ENCODE assay signal across 21 mouse cellular contexts in genomic region chr2:72031717-72032116, GRCm38 (mm10). TPM values are rescaled to one million over a fixed set of nuclear protein-coding genes. Genes with fewer than 3 reads are reported as not detected.
A peak's percentile ranks its signal among the peaks of the same experiment; 100 is the strongest.
DNase-seq lines count a peak whose midpoint lies in the region; ATAC-seq and TF ChIP-seq lines count a peak whose summit lies in the region.
"Had no signal": no experiment of that assay in that cellular context is flagged by ENCODE, and none has a peak within 500 bp of the region (broad histone marks: within the 10 kb centered on the region; RNA-seq: fewer than 3 reads in every experiment).

No protein-coding gene starts in this region.

- WGBS in midbrain, embryonic 11.5 days: 87% methylated on average over 5 of the region's 5 CpGs
- 84% methylated on average over 5 of the region's 5 CpGs for WGBS in midbrain, embryonic 14.5 days
- WGBS in olfactory bulb, adult 2 months: 67% methylated on average over 5 of the region's 5 CpGs

- no peak overlapping the region for H3K4me3 ChIP-seq in midbrain, embryonic 11.5 days (ENCODE audit: low read depth, low read length)
- no peak overlapping the region for H3K4me3 ChIP-seq in midbrain, embryonic 14.5 days (replicated peaks; ENCODE audit: low read depth, low read length)
- H3K4me3 ChIP-seq in olfactory bulb, adult 2 months (ENCODE audit: insufficient read depth, low read depth, low read length): no peak overlapping the region
- H3K4me3 ChIP-seq: embryonic facial prominence, embryonic 13.5 days; forebrain, embryonic 12.5 days; heart, embryonic 13.5 days; hindbrain, embryonic 12.5 days had no signal

- no peaks in the 10 kb centered on the region for H3K27me3 ChIP-seq in midbrain, embryonic 11.5 days (ENCODE audit: control insufficient read depth, insufficient read depth, low read length)
- no peaks in the 10 kb centered on the region for H3K27me3 ChIP-seq in midbrain, embryonic 14.5 days (ENCODE audit: control insufficient read depth, insufficient read depth, low read length)
- H3K27me3 ChIP-seq: embryonic facial prominence, embryonic 13.5 days; hindbrain, embryonic 12.5 days had no signal

- peak; percentile 67 for DNase-seq in heart, adult 11 months
- DNase-seq in heart, postnatal 36 days: no peak
- peak; percentile 59 for DNase-seq in midbrain, embryonic 11.5 days (ENCODE audit: low spot score, missing footprints)
- DNase-seq in midbrain, embryonic 14.5 days: no peak
- DNase-seq in cerebellum, adult 11-12 months: no peak
- DNase-seq: adrenal gland, adult 8-10 months; adrenal gland, postnatal 36 days; cerebellum, adult 18-20 months; cerebellum, postnatal 10 days; forebrain, postnatal 0 days; heart, postnatal 4 days had no signal

- no peak overlapping the region for H3K4me2 ChIP-seq in midbrain, embryonic 11.5 days
- H3K4me2 ChIP-seq in midbrain, embryonic 14.5 days (ENCODE audit: low read length): no peak overlapping the region
- H3K4me2 ChIP-seq: embryonic facial prominence, embryonic 13.5 days; forebrain, embryonic 12.5 days; heart, embryonic 13.5 days; hindbrain, embryonic 12.5 days had no signal

- H3K9me3 ChIP-seq in midbrain, embryonic 11.5 days (ENCODE audit: control insufficient read depth, low read length): no peaks in the 10 kb centered on the region
- H3K9me3 ChIP-seq in midbrain, embryonic 14.5 days (ENCODE audit: control insufficient read depth, low read length): no peaks in the 10 kb centered on the region
- H3K9me3 ChIP-seq: embryonic facial prominence, embryonic 13.5 days; forebrain, embryonic 12.5 days; G1E; heart, embryonic 13.5 days; hindbrain, embryonic 12.5 days had no signal

- H3K36me3 ChIP-seq in midbrain, embryonic 11.5 days (ENCODE audit: control insufficient read depth, insufficient read depth, low read length): no peaks in the 10 kb centered on the region
- H3K36me3 ChIP-seq in midbrain, embryonic 14.5 days (ENCODE audit: control insufficient read depth, insufficient read depth, low read length): no peaks in the 10 kb centered on the region
- H3K36me3 ChIP-seq: embryonic facial prominence, embryonic 13.5 days; forebrain, embryonic 12.5 days; G1E; heart, embryonic 13.5 days; hindbrain, embryonic 12.5 days had no signal

- no peak for TF ChIP-seq POLR2A in olfactory bulb, adult 2 months (IDR thresholded peaks at IDR 0.05; ENCODE audit: insufficient read depth, low read depth, low read length)

- H3K27ac ChIP-seq in midbrain, embryonic 11.5 days (ENCODE audit: low read depth, low read length): no peak overlapping the region
- no peak overlapping the region for H3K27ac ChIP-seq in midbrain, embryonic 14.5 days (replicated peaks; ENCODE audit: low read depth, low read length)
- H3K27ac ChIP-seq in olfactory bulb, adult 2 months (ENCODE audit: insufficient read depth, low read depth, low read length): peak overlapping the region; percentile 46; the same call in 1 of the 2 replicates
- H3K27ac ChIP-seq: embryonic facial prominence, embryonic 13.5 days; forebrain, embryonic 12.5 days; heart, embryonic 13.5 days; hindbrain, embryonic 12.5 days had no signal

- ATAC-seq in midbrain, embryonic 11.5 days (ENCODE audit: low FRiP score): no peak
- no peak for ATAC-seq in midbrain, embryonic 14.5 days (ENCODE audit: low FRiP score, low TSS enrichment)
- peak; percentile 82 for ATAC-seq in common myeloid progenitor, adult 5-6 weeks (replicated peaks; ENCODE audit: low read depth, poor library complexity, severe bottlenecking)
- ATAC-seq: forebrain, postnatal 0 days; hindbrain, embryonic 16.5 days; inflammation-experienced regulatory T-cells, adult 6 months; intestine, postnatal 0 days had no signal

- no peak for TF ChIP-seq CTCF in olfactory bulb, adult 2 months (IDR thresholded peaks at IDR 0.05; ENCODE audit: insufficient read depth, low read depth, low read length)

- H3K4me1 ChIP-seq in midbrain, embryonic 11.5 days (ENCODE audit: control insufficient read depth, insufficient read depth, low read length): no peaks in the 10 kb centered on the region
- H3K4me1 ChIP-seq in midbrain, embryonic 14.5 days (ENCODE audit: control insufficient read depth, insufficient read depth, low read length): no peaks in the 10 kb centered on the region
- H3K4me1 ChIP-seq in olfactory bulb, adult 2 months (ENCODE audit: control insufficient read depth, insufficient read depth, low read length): peaks cover 13% of the 10 kb centered on the region
- H3K4me1 ChIP-seq: embryonic facial prominence, embryonic 13.5 days; forebrain, embryonic 12.5 days; heart, embryonic 13.5 days; hindbrain, embryonic 12.5 days had no signal

- intact Hi-C loops in heart, postnatal 36 days (cut with DNase I): no loop called here

- no peak overlapping the region for H3K9ac ChIP-seq in midbrain, embryonic 11.5 days (ENCODE audit: low read length)
- H3K9ac ChIP-seq in midbrain, embryonic 14.5 days (replicated peaks; ENCODE audit: low read length): no peak overlapping the region
- H3K9ac ChIP-seq: embryonic facial prominence, embryonic 13.5 days; forebrain, embryonic 12.5 days; forebrain, postnatal 0 days; heart, embryonic 13.5 days; hindbrain, embryonic 12.5 days had no signal

RNA-seq across cellular contexts. Expression of gene Rapgef4, which starts 50.7 kb away (rescaled TPM):
- 10 to 100 TPM; 25.8 to 33.4 TPM for total RNA-seq in heart, postnatal 36 days (2021)
- polyA plus RNA-seq in midbrain, embryonic 11.5 days (2014; fragmentation: Nextera tagmentation; extraction: Ambion mirVana): 2.0 TPM in 2 replicates
- 18.3 and 25.6 TPM in 2 replicates for polyA plus RNA-seq in midbrain, embryonic 14.5 days (2014; fragmentation: Nextera tagmentation; extraction: Ambion mirVana)
- total RNA-seq in common myeloid progenitor, adult 5-6 weeks (2017): 0.34 and 0.64 TPM in 2 replicates
- not detected in 2 replicates for polyA plus RNA-seq in olfactory bulb, adult 2 months (2012; ENCODE audit: insufficient read depth, insufficient read length, low replicate concordance, missing spikeins)
- polyA plus RNA-seq: G1E had no signal

Comparison
In these comparisons a context has a peak if more than half of its experiments do, and no peak if none do; other contexts are left out.
1. DNase-seq: peak in heart, adult 11 months (single experiment) and midbrain, embryonic 11.5 days (single experiment); none in heart, postnatal 36 days (0 of 2), midbrain, embryonic 14.5 days (single experiment) and cerebellum, adult 11-12 months (single experiment).